Mouse (Mus musculus): ENCODE measurements around the gene Tap1.

- TF ChIP-seq POLR2A (IDR thresholded peaks at IDR 0.05; ENCODE audit: borderline replicate concordance, control insufficient read depth, low read depth, low read length) (no peak), CTCF (IDR thresholded peaks at IDR 0.05; ENCODE audit: control insufficient read depth, insufficient read depth, low read length) (no peak)
Measured at GRCm38 (mm10) chr17:34137601-34138000, 49.8 kb upstream of the Tap1 start.
